Mouse (Mus musculus) adrenal gland, adult 18-20 months (tissue): Measurements from ENCODE around the gene Slc8a2. TPM values are rescaled to one million over a fixed set of nuclear protein-coding genes. Genes with fewer than 3 reads are reported as not detected.
A peak's percentile ranks its signal among the peaks of the same experiment; 100 is the strongest.

Experiments
- DNase-seq, 2 experiments: peaks; one replicate each; pipeline ENCODE4 v3.0.0; 2021 to 2022; ENCODE audit warnings: low spot score in 2 of 2
- long read RNA-seq, 2 experiments: library from polyadenylated mRNA; stranded (forward); transcript quantifications; one replicate each; pipeline ENCODE4 v2.0.0; 2021
- total RNA-seq, 2 experiments: library from RNA; stranded (reverse); gene quantifications; 1 replicate in 1 of 2; 2 replicates in 1 of 2; pipeline ENCODE4 v1.2.3; 2021

Gene Slc8a2
- total RNA-seq, result 1 to 10 TPM; 2.0 to 2.5 TPM
- long read RNA-seq, experiment 1, result 0 reads
- long read RNA-seq, experiment 2, result 0 reads

GRCm38 (mm10) chr7:16129421-16129845 is at the start of gene Slc8a2:
TSS of gene Slc8a2 (plus strand) at chr7:16129826.
- DNase-seq, result peak; percentile 40 to 47

- DNase-seq, result no peak
These were observed 49.7 kb upstream of the Slc8a2 start for GRCm38 (mm10) chr7:16079947-16080346.

GRCm38 (mm10) chr7:16080581-16080980 is 49.0 kb upstream of the Slc8a2 start:
- no peak for DNase-seq

GRCm38 (mm10) chr7:16083361-16083760 is 46.3 kb upstream of the Slc8a2 start:
- DNase-seq, result no peak

GRCm38 (mm10) chr7:16087587-16087986 is 42.0 kb upstream of the Slc8a2 start:
- DNase-seq, result no peak

GRCm38 (mm10) chr7:16094592-16094991 is 35.0 kb upstream of the Slc8a2 start:
- DNase-seq, result no peak

GRCm38 (mm10) chr7:16098021-16099017 is 31.3 kb upstream of the Slc8a2 start, which contains the start of gene Napa:
TSS of gene Napa (plus strand) at chr7:16098458.
- DNase-seq, result peak; percentile 96 to 97

- no peak for DNase-seq
These were observed 29.7 kb upstream of the Slc8a2 start for GRCm38 (mm10) chr7:16099901-16100300.

GRCm38 (mm10) chr7:16101081-16101480 is 28.5 kb upstream of the Slc8a2 start:
- no peak for DNase-seq

GRCm38 (mm10) chr7:16101726-16102475 is 27.7 kb upstream of the Slc8a2 start:
- no peak for DNase-seq

GRCm38 (mm10) chr7:16102686-16103226 is 26.9 kb upstream of the Slc8a2 start:
- no peak for DNase-seq

GRCm38 (mm10) chr7:16103760-16104159 is 25.9 kb upstream of the Slc8a2 start:
- no peak for DNase-seq

GRCm38 (mm10) chr7:16104611-16105388 is 24.8 kb upstream of the Slc8a2 start:
- DNase-seq, result no peak

GRCm38 (mm10) chr7:16108886-16109542 is 20.6 kb upstream of the Slc8a2 start:
- DNase-seq, result no peak

- DNase-seq, result no peak
These were observed 19.5 kb upstream of the Slc8a2 start for GRCm38 (mm10) chr7:16110158-16110557.

- DNase-seq, result no peak
These were observed 18.1 kb upstream of the Slc8a2 start for GRCm38 (mm10) chr7:16111284-16112090.

GRCm38 (mm10) chr7:16116418-16116817 is 13.2 kb upstream of the Slc8a2 start:
- no peak for DNase-seq

- DNase-seq, result no peak
These were observed 12.5 kb upstream of the Slc8a2 start for GRCm38 (mm10) chr7:16117100-16117499.

GRCm38 (mm10) chr7:16119569-16120261 is 9.9 kb upstream of the Slc8a2 start, which contains the start of gene Kptn:
TSS of gene Kptn (plus strand) at chr7:16119895.
- peak; percentile 90 for DNase-seq
